Mouse (Mus musculus): ENCODE results near the gene Tnfrsf21. TPM values are rescaled to one million over a fixed set of nuclear protein-coding genes. Genes with fewer than 3 reads are reported as not detected.

Tnfrsf21 gene
- polyA plus RNA-seq, 1 experiment from 2014 or later = 25.4 TPM

GRCm38 (mm10) chr17:43097101-43097688 lies 80.8 kb downstream of the Tnfrsf21 start:
- Histone ChIP-seq H3K27ac (replicated peaks) (no peak overlapping the region), H3K9me3 (replicated peaks) (no peaks in the 10 kb centered on the region), H3K36me3 (no peaks in the 10 kb centered on the region), H3K4me1 (no peaks in the 10 kb centered on the region), H3K27me3 (ENCODE audit: low read depth, poor library complexity, severe bottlenecking) (no peaks in the 10 kb centered on the region), H3K4me3 (no peak overlapping the region)
- WGBS = 86% methylated on average over 4 of the region's 4 CpGs
- no peak for DNase-seq (ENCODE audit: low spot score)

GRCm38 (mm10) chr17:43106108-43106507 lies 89.8 kb downstream of the Tnfrsf21 start:
- 79% methylated on average over 3 of the region's 3 CpGs for WGBS
- H3K36me3 ChIP-seq = no peaks in the 10 kb centered on the region
- DNase-seq (ENCODE audit: low spot score) = no peak
- H3K4me1 ChIP-seq = no peaks in the 10 kb centered on the region
- H3K27ac ChIP-seq (replicated peaks) = no peak overlapping the region
- H3K27me3 ChIP-seq (ENCODE audit: low read depth, poor library complexity, severe bottlenecking) = no peaks in the 10 kb centered on the region
- H3K4me3 ChIP-seq = no peak overlapping the region
- H3K9me3 ChIP-seq (replicated peaks) = no peaks in the 10 kb centered on the region

GRCm38 (mm10) chr17:43107338-43107737 lies 91.0 kb downstream of the Tnfrsf21 start:
- no peak for DNase-seq (ENCODE audit: low spot score)
- Histone ChIP-seq H3K4me1 (no peaks in the 10 kb centered on the region), H3K4me3 (no peak overlapping the region), H3K27me3 (ENCODE audit: low read depth, poor library complexity, severe bottlenecking) (no peaks in the 10 kb centered on the region), H3K9me3 (replicated peaks) (no peaks in the 10 kb centered on the region), H3K36me3 (no peaks in the 10 kb centered on the region), H3K27ac (replicated peaks) (no peak overlapping the region)
- whole genome bisulfite sequencing = 90% methylated on average over 5 of the region's 5 CpGs

- Histone ChIP-seq H3K36me3 (no peaks in the 10 kb centered on the region), H3K4me1 (no peaks in the 10 kb centered on the region), H3K27me3 (ENCODE audit: low read depth, poor library complexity, severe bottlenecking) (no peaks in the 10 kb centered on the region), H3K9me3 (replicated peaks) (no peaks in the 10 kb centered on the region), H3K4me3 (no peak overlapping the region), H3K27ac (replicated peaks) (no peak overlapping the region)
- no peak for DNase-seq (ENCODE audit: low spot score)
- WGBS = 82% methylated on average over 4 of the region's 4 CpGs
These were observed 93.1 kb downstream of the Tnfrsf21 start for GRCm38 (mm10) chr17:43109501-43109900.

GRCm38 (mm10) chr17:43110168-43110885 lies 94.0 kb downstream of the Tnfrsf21 start:
- H3K27me3 ChIP-seq (ENCODE audit: low read depth, poor library complexity, severe bottlenecking) = no peaks in the 10 kb centered on the region
- no peak overlapping the region for H3K27ac ChIP-seq (replicated peaks)
- DNase-seq (ENCODE audit: low spot score) = no peak
- H3K4me1 ChIP-seq = no peaks in the 10 kb centered on the region
- 84% methylated on average over 9 of the region's 9 CpGs for WGBS
- no peak overlapping the region for H3K4me3 ChIP-seq
- no peaks in the 10 kb centered on the region for H3K36me3 ChIP-seq
- no peaks in the 10 kb centered on the region for H3K9me3 ChIP-seq (replicated peaks)

GRCm38 (mm10) chr17:43113391-43113984 lies 97.1 kb downstream of the Tnfrsf21 start:
- no peaks in the 10 kb centered on the region for H3K36me3 ChIP-seq
- H3K27ac ChIP-seq (replicated peaks) = no peak overlapping the region
- H3K9me3 ChIP-seq (replicated peaks) = no peaks in the 10 kb centered on the region
- DNase-seq (ENCODE audit: low spot score) = no peak
- WGBS = 88% methylated on average over 9 of the region's 9 CpGs
- H3K27me3 ChIP-seq (ENCODE audit: low read depth, poor library complexity, severe bottlenecking) = no peaks in the 10 kb centered on the region
- no peaks in the 10 kb centered on the region for H3K4me1 ChIP-seq
- H3K4me3 ChIP-seq = no peak overlapping the region

GRCm38 (mm10) chr17:43114086-43114581 lies 97.8 kb downstream of the Tnfrsf21 start:
- no peaks in the 10 kb centered on the region for H3K4me1 ChIP-seq
- 84% methylated on average over 8 of the region's 8 CpGs for WGBS
- DNase-seq (ENCODE audit: low spot score) = no peak
- no peaks in the 10 kb centered on the region for H3K27me3 ChIP-seq (ENCODE audit: low read depth, poor library complexity, severe bottlenecking)
- H3K27ac ChIP-seq (replicated peaks) = no peak overlapping the region
- no peak overlapping the region for H3K4me3 ChIP-seq
- no peaks in the 10 kb centered on the region for H3K9me3 ChIP-seq (replicated peaks)
- no peaks in the 10 kb centered on the region for H3K36me3 ChIP-seq

GRCm38 (mm10) chr17:43114926-43115325 lies 98.6 kb downstream of the Tnfrsf21 start:
- 96% methylated on average over 6 of the region's 6 CpGs for WGBS
- DNase-seq (ENCODE audit: low spot score) = no peak

GRCm38 (mm10) chr17:43116748-43117147 lies 100.4 kb downstream of the Tnfrsf21 start:
- no peak overlapping the region for H3K4me3 ChIP-seq
- no peaks in the 10 kb centered on the region for H3K36me3 ChIP-seq
- no peaks in the 10 kb centered on the region for H3K9me3 ChIP-seq (replicated peaks)
- H3K27me3 ChIP-seq (ENCODE audit: low read depth, poor library complexity, severe bottlenecking) = no peaks in the 10 kb centered on the region
- no peak for DNase-seq (ENCODE audit: low spot score)
- no peak overlapping the region for H3K27ac ChIP-seq (replicated peaks)
- 91% methylated on average over 10 of the region's 10 CpGs for WGBS
- H3K4me1 ChIP-seq = no peaks in the 10 kb centered on the region

More at GRCm38 (mm10) chr17:43114926-43115325, 98.6 kb downstream of the Tnfrsf21 start:
- Histone ChIP-seq H3K4me3 (no peak overlapping the region), H3K27ac (replicated peaks) (no peak overlapping the region), H3K4me1 (no peaks in the 10 kb centered on the region), H3K36me3 (no peaks in the 10 kb centered on the region), H3K27me3 (ENCODE audit: low read depth, poor library complexity, severe bottlenecking) (no peaks in the 10 kb centered on the region), H3K9me3 (replicated peaks) (no peaks in the 10 kb centered on the region)

GRCm38 (mm10) chr17:43119446-43119845 lies 103.1 kb downstream of the Tnfrsf21 start:
- WGBS = 85% methylated on average over 12 of the region's 12 CpGs
- Histone ChIP-seq H3K4me3 (no peak overlapping the region), H3K9me3 (replicated peaks) (no peaks in the 10 kb centered on the region), H3K4me1 (no peaks in the 10 kb centered on the region), H3K27ac (replicated peaks) (no peak overlapping the region), H3K36me3 (no peaks in the 10 kb centered on the region), H3K27me3 (ENCODE audit: low read depth, poor library complexity, severe bottlenecking) (no peaks in the 10 kb centered on the region)
- no peak for DNase-seq (ENCODE audit: low spot score)

GRCm38 (mm10) chr17:43121096-43121495 lies 104.7 kb downstream of the Tnfrsf21 start:
- H3K27me3 ChIP-seq (ENCODE audit: low read depth, poor library complexity, severe bottlenecking) = no peaks in the 10 kb centered on the region
- H3K9me3 ChIP-seq (replicated peaks) = no peaks in the 10 kb centered on the region
- H3K4me3 ChIP-seq = no peak overlapping the region
- no peaks in the 10 kb centered on the region for H3K36me3 ChIP-seq
- H3K4me1 ChIP-seq = no peaks in the 10 kb centered on the region
- WGBS = 95% methylated on average over 2 of the region's 2 CpGs
- H3K27ac ChIP-seq (replicated peaks) = no peak overlapping the region
- DNase-seq (ENCODE audit: low spot score) = no peak

- Histone ChIP-seq H3K9me3 (replicated peaks) (no peaks in the 10 kb centered on the region), H3K4me3 (no peak overlapping the region), H3K27ac (replicated peaks) (no peak overlapping the region), H3K27me3 (ENCODE audit: low read depth, poor library complexity, severe bottlenecking) (no peaks in the 10 kb centered on the region), H3K36me3 (no peaks in the 10 kb centered on the region), H3K4me1 (no peaks in the 10 kb centered on the region)
- 90% methylated on average over 3 of the region's 3 CpGs for WGBS
- no peak for DNase-seq (ENCODE audit: low spot score)
These were observed 112.0 kb downstream of the Tnfrsf21 start for GRCm38 (mm10) chr17:43128305-43128704.

- 87% methylated on average over 7 of the region's 7 CpGs for WGBS
- Histone ChIP-seq H3K9me3 (replicated peaks) (no peaks in the 10 kb centered on the region), H3K36me3 (no peaks in the 10 kb centered on the region), H3K27ac (replicated peaks) (no peak overlapping the region), H3K27me3 (ENCODE audit: low read depth, poor library complexity, severe bottlenecking) (no peaks in the 10 kb centered on the region), H3K4me1 (no peaks in the 10 kb centered on the region), H3K4me3 (no peak overlapping the region)
- DNase-seq (ENCODE audit: low spot score) = no peak
These were observed 112.7 kb downstream of the Tnfrsf21 start for GRCm38 (mm10) chr17:43128908-43129533.

All from midbrain, embryonic 10.5 days (tissue).